Mouse (Mus musculus): Measurements from ENCODE around the gene Ifna1. TPM values are rescaled to one million over a fixed set of nuclear protein-coding genes. Genes with fewer than 3 reads are reported as not detected.

Ifna1 gene
- polyA plus RNA-seq, 2 experiments = not detected

GRCm38 (mm10) chr4:88875435-88876095, 25.7 kb downstream of the Ifna1 start:
- Histone ChIP-seq H3K9me3 (ENCODE audit: control insufficient read depth, low read length) (no peaks in the 10 kb centered on the region), H3K4me1 (ENCODE audit: control insufficient read depth, insufficient read depth, low read length) (no peaks in the 10 kb centered on the region), H3K27me3 (ENCODE audit: control insufficient read depth, insufficient read depth, low read length) (no peaks in the 10 kb centered on the region), H3K9ac (ENCODE audit: low read depth, low read length, severe bottlenecking) (no peak overlapping the region), H3K4me2 (replicated peaks; ENCODE audit: low read depth, low read length, severe bottlenecking) (no peak overlapping the region), H3K27ac (replicated peaks; ENCODE audit: low read depth, low read length) (no peak overlapping the region), H3K4me3 (replicated peaks; ENCODE audit: low read length) (no peak overlapping the region), H3K36me3 (ENCODE audit: control insufficient read depth, insufficient read depth, low read length) (no peaks in the 10 kb centered on the region)
- WGBS = 63% methylated on average over 3 of the region's 4 CpGs
- DNase-seq (ENCODE audit: low spot score) = no peak
- no peak for ATAC-seq (ENCODE audit: low FRiP score, low read depth)
- no peak for TF ChIP-seq POLR2A (IDR thresholded peaks at IDR 0.05; ENCODE audit: borderline replicate concordance, extremely low read depth, insufficient read depth, insufficient read length)

DNA sequence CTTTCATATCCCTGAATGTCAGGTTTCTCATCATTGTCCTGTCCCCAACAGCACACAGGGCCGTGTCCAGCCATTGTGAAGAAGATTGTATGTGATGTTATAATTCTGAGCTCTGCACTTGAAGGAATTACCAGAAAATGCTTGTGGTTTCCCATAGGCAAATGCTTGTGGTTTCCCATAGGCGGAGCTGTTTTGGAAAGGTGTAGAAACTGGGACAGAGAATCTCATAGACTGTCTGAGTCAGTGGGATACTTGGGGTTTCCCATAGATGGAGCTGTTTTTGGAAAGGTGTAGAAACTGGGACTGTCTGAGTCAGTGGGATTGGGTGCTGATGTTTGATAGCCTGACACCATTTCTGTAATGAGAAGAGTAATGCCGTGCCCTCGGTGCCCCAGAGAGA, 26.6 kb downstream of the Ifna1 start:
- no peak for TF ChIP-seq POLR2A (IDR thresholded peaks at IDR 0.05; ENCODE audit: borderline replicate concordance, extremely low read depth, insufficient read depth, insufficient read length)
- no peak overlapping the region for H3K4me2 ChIP-seq (replicated peaks; ENCODE audit: low read depth, low read length, severe bottlenecking)
- DNase-seq (ENCODE audit: low spot score) (no peak), ATAC-seq (ENCODE audit: low FRiP score, low read depth) (no peak)
- no peaks in the 10 kb centered on the region for H3K9me3 ChIP-seq (ENCODE audit: control insufficient read depth, low read length)
- no peak overlapping the region for H3K9ac ChIP-seq (ENCODE audit: low read depth, low read length, severe bottlenecking)
- H3K4me1 ChIP-seq (ENCODE audit: control insufficient read depth, insufficient read depth, low read length) = no peaks in the 10 kb centered on the region
- H3K4me3 ChIP-seq (replicated peaks; ENCODE audit: low read length) = no peak overlapping the region
- WGBS = 74% methylated on average over 4 of the region's 4 CpGs
- no peaks in the 10 kb centered on the region for H3K27me3 ChIP-seq (ENCODE audit: control insufficient read depth, insufficient read depth, low read length)
- no peaks in the 10 kb centered on the region for H3K36me3 ChIP-seq (ENCODE audit: control insufficient read depth, insufficient read depth, low read length)
- H3K27ac ChIP-seq (replicated peaks; ENCODE audit: low read depth, low read length) = no peak overlapping the region

GRCm38 (mm10) chr4:88878246-88878645, 28.4 kb downstream of the Ifna1 start:
- TF ChIP-seq POLR2A (IDR thresholded peaks at IDR 0.05; ENCODE audit: borderline replicate concordance, extremely low read depth, insufficient read depth, insufficient read length) = no peak
- no peak overlapping the region for H3K27ac ChIP-seq (replicated peaks; ENCODE audit: low read depth, low read length)
- no peaks in the 10 kb centered on the region for H3K9me3 ChIP-seq (ENCODE audit: control insufficient read depth, low read length)
- H3K36me3 ChIP-seq (ENCODE audit: control insufficient read depth, insufficient read depth, low read length) = no peaks in the 10 kb centered on the region
- WGBS = 40% methylated on average over 10 of the region's 10 CpGs
- no peak overlapping the region for H3K9ac ChIP-seq (ENCODE audit: low read depth, low read length, severe bottlenecking)
- H3K27me3 ChIP-seq (ENCODE audit: control insufficient read depth, insufficient read depth, low read length) = no peaks in the 10 kb centered on the region
- no peaks in the 10 kb centered on the region for H3K4me1 ChIP-seq (ENCODE audit: control insufficient read depth, insufficient read depth, low read length)
- ATAC-seq (ENCODE audit: low FRiP score, low read depth) (no peak), DNase-seq (ENCODE audit: low spot score) (no peak)
- H3K4me3 ChIP-seq (replicated peaks; ENCODE audit: low read length) = no peak overlapping the region
- no peak overlapping the region for H3K4me2 ChIP-seq (replicated peaks; ENCODE audit: low read depth, low read length, severe bottlenecking)

- DNase-seq (ENCODE audit: low spot score) (no peak), ATAC-seq (ENCODE audit: low FRiP score, low read depth) (no peak)
- Histone ChIP-seq H3K27me3 (ENCODE audit: control insufficient read depth, insufficient read depth, low read length) (no peaks in the 10 kb centered on the region), H3K4me2 (replicated peaks; ENCODE audit: low read depth, low read length, severe bottlenecking) (no peak overlapping the region), H3K36me3 (ENCODE audit: control insufficient read depth, insufficient read depth, low read length) (no peaks in the 10 kb centered on the region), H3K4me3 (replicated peaks; ENCODE audit: low read length) (no peak overlapping the region), H3K27ac (replicated peaks; ENCODE audit: low read depth, low read length) (no peak overlapping the region), H3K9me3 (ENCODE audit: control insufficient read depth, low read length) (no peaks in the 10 kb centered on the region), H3K4me1 (ENCODE audit: control insufficient read depth, insufficient read depth, low read length) (no peaks in the 10 kb centered on the region), H3K9ac (ENCODE audit: low read depth, low read length, severe bottlenecking) (no peak overlapping the region)
- TF ChIP-seq POLR2A (IDR thresholded peaks at IDR 0.05; ENCODE audit: borderline replicate concordance, extremely low read depth, insufficient read depth, insufficient read length) = no peak
- 76% methylated on average over 4 of the region's 4 CpGs for WGBS
Observed at GRCm38 (mm10) chr4:88878772-88879171, 28.9 kb downstream of the Ifna1 start.

GRCm38 (mm10) chr4:88880101-88880500, 30.2 kb downstream of the Ifna1 start, which contains the start of gene Ifne:
Ifne (minus strand) TSS chr4:88880201.
- Histone ChIP-seq H3K27me3 (ENCODE audit: control insufficient read depth, insufficient read depth, low read length) (no peaks in the 10 kb centered on the region), H3K4me3 (replicated peaks; ENCODE audit: low read length) (no peak within 1 kb of the TSS), H3K27ac (replicated peaks; ENCODE audit: low read depth, low read length) (no peak within 1 kb of the TSS), H3K9ac (ENCODE audit: low read depth, low read length, severe bottlenecking) (no peak within 1 kb of the TSS), H3K9me3 (ENCODE audit: control insufficient read depth, low read length) (no peaks in the 10 kb centered on the region), H3K4me2 (replicated peaks; ENCODE audit: low read depth, low read length, severe bottlenecking) (no peak within 1 kb of the TSS), H3K36me3 (ENCODE audit: control insufficient read depth, insufficient read depth, low read length) (no peaks in the 10 kb centered on the region), H3K4me1 (ENCODE audit: control insufficient read depth, insufficient read depth, low read length) (no peaks in the 10 kb centered on the region)
- TF ChIP-seq POLR2A (IDR thresholded peaks at IDR 0.05; ENCODE audit: borderline replicate concordance, extremely low read depth, insufficient read depth, insufficient read length) = no peak
- DNase-seq (ENCODE audit: low spot score) (no peak), ATAC-seq (ENCODE audit: low FRiP score, low read depth) (no peak)
- WGBS = 83% methylated on average over 8 of the region's 8 CpGs

All from limb, embryonic 14.5 days (tissue).